Mouse (Mus musculus): ENCODE results near the gene Spta1.

DNA sequence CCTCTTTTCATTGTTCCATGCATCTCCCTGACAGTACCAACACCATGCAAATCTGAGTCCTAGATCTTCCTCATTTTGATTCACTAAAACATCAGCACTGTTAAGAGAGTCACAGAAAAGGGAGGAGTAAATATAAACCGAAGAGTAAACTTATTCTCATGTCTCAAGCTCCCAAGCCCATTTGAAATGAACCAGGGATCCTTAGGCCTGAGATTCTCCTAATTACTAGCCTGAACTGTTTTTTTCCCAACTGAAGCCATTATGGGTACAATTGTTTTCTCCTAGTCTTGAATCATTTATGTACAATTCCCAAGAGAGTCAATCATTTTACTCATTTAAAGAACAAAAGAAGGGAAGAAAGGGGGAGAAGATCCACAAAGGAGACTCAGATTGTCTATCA, 17.2 kb upstream of the Spta1 start, which contains the start of gene Olfr420:
- TF ChIP-seq EP300 (IDR thresholded peaks at IDR 0.05): no peak
- no peak for TF ChIP-seq CTCF (IDR thresholded peaks at IDR 0.05)
